Mouse (Mus musculus): ENCODE results near the gene Ltbp1.

Ltbp1 gene

GRCm38 (mm10) chr17:75066340-75066739 lies 61.0 kb downstream of the Ltbp1 start:
- DNase-seq (ENCODE audit: low spot score in 2 of 2), result no peak

GRCm38 (mm10) chr17:75067314-75067713 lies 61.9 kb downstream of the Ltbp1 start:
- DNase-seq (ENCODE audit: low spot score in 2 of 2), result no peak

GRCm38 (mm10) chr17:75069232-75069631 lies 63.9 kb downstream of the Ltbp1 start:
- DNase-seq (ENCODE audit: low spot score in 2 of 2), result no peak

- no peak for DNase-seq (ENCODE audit: low spot score in 2 of 2)
Observed at GRCm38 (mm10) chr17:75071174-75071573, 65.8 kb downstream of the Ltbp1 start.

- DNase-seq (ENCODE audit: low spot score in 2 of 2), result no peak
Observed at GRCm38 (mm10) chr17:75071749-75072148, 66.4 kb downstream of the Ltbp1 start.

GRCm38 (mm10) chr17:75073887-75074286 lies 68.5 kb downstream of the Ltbp1 start:
- no peak for DNase-seq (ENCODE audit: low spot score in 2 of 2)

GRCm38 (mm10) chr17:75074978-75075699 lies 69.8 kb downstream of the Ltbp1 start:
- DNase-seq (ENCODE audit: low spot score in 2 of 2), result peak in 1 of 2 experiments; percentile 62

- DNase-seq (ENCODE audit: low spot score in 2 of 2), result no peak
Observed at GRCm38 (mm10) chr17:75081401-75081800, 76.0 kb downstream of the Ltbp1 start.

- no peak for DNase-seq (ENCODE audit: low spot score in 2 of 2)
Observed at GRCm38 (mm10) chr17:75082449-75082848, 77.1 kb downstream of the Ltbp1 start.

- DNase-seq (ENCODE audit: low spot score in 2 of 2), result no peak
Observed at GRCm38 (mm10) chr17:75087296-75087941, 82.1 kb downstream of the Ltbp1 start.

GRCm38 (mm10) chr17:75088232-75088631 lies 82.9 kb downstream of the Ltbp1 start:
- DNase-seq (ENCODE audit: low spot score in 2 of 2), result no peak

GRCm38 (mm10) chr17:75088727-75089126 lies 83.4 kb downstream of the Ltbp1 start:
- DNase-seq (ENCODE audit: low spot score in 2 of 2), result no peak

- no peak for DNase-seq (ENCODE audit: low spot score in 2 of 2)
Observed at GRCm38 (mm10) chr17:75090556-75090955, 85.2 kb downstream of the Ltbp1 start.

GRCm38 (mm10) chr17:75093563-75093962 lies 88.2 kb downstream of the Ltbp1 start:
- no peak for DNase-seq (ENCODE audit: low spot score in 2 of 2)

GRCm38 (mm10) chr17:75094591-75094990 lies 89.2 kb downstream of the Ltbp1 start:
- no peak for DNase-seq (ENCODE audit: low spot score in 2 of 2)

- no peak for DNase-seq (ENCODE audit: low spot score in 2 of 2)
Observed at GRCm38 (mm10) chr17:75096727-75097126, 91.4 kb downstream of the Ltbp1 start.

- DNase-seq (ENCODE audit: low spot score in 2 of 2), result no peak
Observed at GRCm38 (mm10) chr17:75097367-75097766, 92.0 kb downstream of the Ltbp1 start.

- DNase-seq (ENCODE audit: low spot score in 2 of 2), result no peak
Observed at GRCm38 (mm10) chr17:75101215-75101614, 95.8 kb downstream of the Ltbp1 start.

- DNase-seq (ENCODE audit: low spot score in 2 of 2), result no peak
Observed at GRCm38 (mm10) chr17:75101994-75102393, 96.6 kb downstream of the Ltbp1 start.

GRCm38 (mm10) chr17:75107412-75107811 lies 102.0 kb downstream of the Ltbp1 start:
- no peak for DNase-seq (ENCODE audit: low spot score in 2 of 2)

- DNase-seq (ENCODE audit: low spot score in 2 of 2), result no peak
Observed at GRCm38 (mm10) chr17:75107879-75108278, 102.5 kb downstream of the Ltbp1 start.

- DNase-seq (ENCODE audit: low spot score in 2 of 2), result no peak
Observed at GRCm38 (mm10) chr17:75109081-75109716, 103.8 kb downstream of the Ltbp1 start.

All from urinary bladder, postnatal 4 days (tissue).